Mouse (Mus musculus) frontal cortex, adult (tissue): Measurements from ENCODE around the gene Ankrd52.

Source experiments
- ATAC-seq: cut with Nextera tagmentation; 2 replicates; pipeline ENCODE4 v1.9.2; 2017; ENCODE audit warnings: mild to moderate bottlenecking, moderate library complexity, mixed read lengths; ENCODE audit not compliant: low TSS enrichment

Gene Ankrd52

GRCm38 (mm10) chr10:128401056-128401455 is 24.1 kb downstream of the Ankrd52 start, which contains the start of gene Slc39a5:
Gene Slc39a5 (minus strand): TSS chr10:128401229.
- ATAC-seq = no peak

DNA sequence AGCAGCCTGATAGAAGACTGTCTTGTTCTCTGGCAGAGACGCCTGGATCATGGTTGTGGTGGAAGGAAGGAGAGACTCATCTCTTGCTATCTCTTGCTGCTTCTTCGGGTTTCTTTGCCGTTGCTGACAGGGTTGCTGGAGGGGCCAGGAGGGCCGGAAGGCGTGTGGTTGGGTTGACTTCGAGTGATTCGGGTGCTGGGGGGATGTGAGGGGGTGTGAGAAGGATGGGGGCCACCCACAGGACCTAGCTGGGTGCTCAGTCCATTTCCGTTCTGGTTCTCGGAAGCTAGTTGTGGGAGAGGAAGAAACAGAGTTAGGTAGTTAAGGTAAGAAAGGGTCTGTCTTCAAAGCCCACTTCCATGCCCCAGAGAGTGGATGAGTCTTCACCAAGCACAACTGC is 24.7 kb downstream of the Ankrd52 start:
- ATAC-seq = no peak

GRCm38 (mm10) chr10:128403931-128404330 is 27.0 kb downstream of the Ankrd52 start:
- no peak for ATAC-seq

- no peak for ATAC-seq
These were observed 31.9 kb downstream of the Ankrd52 start for GRCm38 (mm10) chr10:128408591-128409535.

DNA sequence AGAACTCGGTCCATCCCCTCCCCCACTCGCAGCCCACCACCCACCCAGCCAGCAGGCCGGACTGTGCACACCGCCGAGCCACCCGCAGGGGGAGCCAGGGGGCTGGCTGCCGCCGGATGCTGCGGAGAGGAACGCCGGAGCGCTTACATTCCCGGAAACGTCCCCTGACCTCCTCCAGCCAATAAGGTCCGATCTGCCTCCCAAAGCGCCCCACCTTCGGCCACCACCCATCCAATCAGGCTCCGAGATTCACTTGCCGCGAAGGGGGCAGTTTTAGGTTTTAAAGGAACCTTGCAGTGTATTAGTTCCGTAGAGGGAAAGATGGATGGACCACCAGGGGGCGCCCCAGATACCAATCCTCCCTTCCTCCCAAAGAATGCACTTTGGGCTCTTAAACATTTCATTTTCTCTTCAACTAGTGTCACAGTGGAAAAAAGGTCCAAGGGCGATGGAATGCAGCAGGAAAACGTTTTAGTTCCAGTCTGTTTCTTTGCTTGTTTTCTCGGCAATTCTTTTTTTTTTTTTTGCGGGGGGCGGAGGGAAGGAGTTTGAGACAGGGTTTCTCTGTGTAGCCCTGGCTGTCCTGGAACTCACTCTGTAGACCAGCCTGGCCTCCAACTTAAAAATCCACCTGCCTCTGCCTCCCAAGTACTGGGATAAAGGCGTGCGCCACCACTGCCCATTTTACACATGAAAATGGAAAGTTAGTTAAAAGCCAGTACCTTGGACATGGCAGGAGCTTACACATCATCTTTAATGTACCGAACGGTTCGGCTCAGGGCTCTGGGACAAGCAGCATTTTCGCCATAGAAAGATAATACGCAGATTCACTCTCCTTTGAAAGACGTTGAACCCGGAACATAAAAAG is 33.0 kb downstream of the Ankrd52 start:
- peak; percentile 88 for ATAC-seq

GRCm38 (mm10) chr10:128410560-128410845 is 33.6 kb downstream of the Ankrd52 start:
- ATAC-seq = no peak

DNA sequence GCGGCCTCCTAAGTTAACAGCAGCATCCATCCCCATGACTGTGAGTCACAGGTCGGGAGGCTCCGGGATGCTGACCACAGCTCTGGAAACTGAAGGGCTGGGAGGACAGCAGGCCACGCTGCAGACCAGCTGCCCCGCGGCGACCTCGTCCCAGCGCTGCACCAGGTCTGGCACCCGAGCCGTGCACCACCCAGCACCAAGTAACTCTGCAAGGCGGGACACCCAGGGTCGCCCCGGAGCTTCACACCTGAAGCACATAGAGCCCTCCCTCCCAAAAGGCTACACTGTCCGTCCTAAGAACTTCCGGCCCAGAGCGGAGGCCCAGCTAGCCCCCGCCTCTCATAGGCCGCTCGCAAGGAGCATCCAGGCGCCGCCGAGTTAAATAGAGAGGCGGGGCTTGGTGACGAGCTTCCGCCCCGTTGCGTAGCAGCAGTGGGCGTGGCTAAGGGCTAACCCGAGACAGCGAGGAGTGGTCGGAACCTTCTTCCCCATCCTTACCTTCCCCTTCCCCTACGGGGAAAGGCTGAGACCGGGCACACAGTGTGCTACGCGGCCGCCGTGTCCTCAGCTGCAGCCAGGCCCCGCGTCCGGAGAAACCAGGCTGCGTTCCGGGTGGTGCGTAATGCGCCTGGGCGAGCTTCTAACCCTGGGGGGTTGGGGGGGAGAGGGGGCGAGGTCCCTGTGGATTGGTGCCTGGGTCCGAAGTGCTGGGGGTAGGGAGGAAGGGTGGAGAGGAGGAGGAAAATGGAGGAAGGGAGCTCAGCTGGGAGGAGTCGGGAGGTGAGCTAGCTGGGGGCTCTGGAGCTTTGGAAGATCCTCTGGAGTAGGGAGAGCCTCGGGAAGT is 34.5 kb downstream of the Ankrd52 start, which contains the start of the genes Nabp2 and Rnf41:
TSS of gene Nabp2 (minus strand) at position 282 of the 844 bp plus-strand sequence.
TSS of gene Rnf41 (plus strand) at position 447 of the 844 bp plus-strand sequence.
- peak; percentile 76 for ATAC-seq

- no peak for ATAC-seq
These were observed 35.1 kb downstream of the Ankrd52 start for GRCm38 (mm10) chr10:128412055-128412381.

GRCm38 (mm10) chr10:128412558-128412957 is 35.6 kb downstream of the Ankrd52 start:
- ATAC-seq = no peak

- ATAC-seq = no peak
These were observed 36.2 kb downstream of the Ankrd52 start for GRCm38 (mm10) chr10:128413076-128413475.

DNA sequence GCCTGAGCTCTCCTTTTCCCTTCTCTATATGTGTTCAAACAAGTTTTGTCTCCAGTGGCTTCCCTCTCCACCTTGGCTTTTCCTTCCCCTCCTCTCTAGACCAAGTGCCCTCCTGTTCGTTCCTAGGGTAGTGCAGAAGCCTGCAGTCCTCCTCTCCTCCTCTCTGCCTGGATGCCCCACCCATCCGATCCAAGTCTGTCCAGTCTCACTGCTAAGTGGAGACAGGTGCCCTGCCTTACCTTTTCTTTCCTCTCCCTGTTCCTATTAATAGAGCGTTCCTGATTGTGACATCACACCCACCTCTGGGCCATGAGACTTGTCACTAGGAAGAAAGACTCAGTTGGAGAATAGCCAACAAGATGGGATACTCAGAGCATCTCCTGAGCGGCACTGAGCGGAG is 37.9 kb downstream of the Ankrd52 start:
- no peak for ATAC-seq

GRCm38 (mm10) chr10:128422426-128422825 is 45.5 kb downstream of the Ankrd52 start:
- no peak for ATAC-seq

DNA sequence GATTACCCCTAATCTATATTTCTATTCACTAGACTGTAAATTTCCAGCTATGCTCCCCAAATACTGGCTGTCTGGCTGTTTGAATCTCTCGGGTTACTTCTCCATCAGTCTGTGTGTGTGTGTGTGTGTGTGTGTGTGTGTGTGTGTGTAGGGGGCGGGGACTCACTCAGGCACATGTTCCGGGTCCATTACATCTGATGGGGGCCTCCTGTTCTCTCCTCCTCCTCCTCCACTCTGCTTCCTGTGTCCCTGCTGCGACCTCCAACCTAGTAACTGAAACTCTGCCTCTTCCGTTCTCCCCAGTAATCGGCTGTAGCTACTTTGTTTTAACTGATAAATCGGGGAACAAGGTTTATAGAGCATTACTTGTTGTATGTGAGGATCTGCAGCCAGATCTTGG is 47.7 kb downstream of the Ankrd52 start:
- ATAC-seq = no peak

DNA sequence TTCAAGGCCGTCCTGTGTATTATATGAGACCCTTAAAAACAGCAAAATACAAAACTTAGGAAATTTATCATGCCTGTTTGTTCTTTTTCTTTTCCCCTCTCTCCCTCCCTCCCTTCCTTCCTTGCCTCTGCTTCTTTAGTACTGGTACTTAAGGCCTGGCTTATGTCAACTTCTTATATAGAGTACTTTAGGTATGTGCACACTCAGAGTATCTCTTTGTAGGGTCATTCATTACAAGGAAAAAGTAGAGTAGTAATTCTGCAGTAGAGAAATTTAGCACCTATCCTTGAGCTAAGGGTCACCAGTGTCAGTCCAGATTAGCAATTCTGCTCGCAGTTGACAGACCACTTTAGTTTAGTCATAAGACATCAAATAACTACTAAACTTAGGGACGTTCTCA is 48.3 kb downstream of the Ankrd52 start:
- ATAC-seq = no peak

DNA sequence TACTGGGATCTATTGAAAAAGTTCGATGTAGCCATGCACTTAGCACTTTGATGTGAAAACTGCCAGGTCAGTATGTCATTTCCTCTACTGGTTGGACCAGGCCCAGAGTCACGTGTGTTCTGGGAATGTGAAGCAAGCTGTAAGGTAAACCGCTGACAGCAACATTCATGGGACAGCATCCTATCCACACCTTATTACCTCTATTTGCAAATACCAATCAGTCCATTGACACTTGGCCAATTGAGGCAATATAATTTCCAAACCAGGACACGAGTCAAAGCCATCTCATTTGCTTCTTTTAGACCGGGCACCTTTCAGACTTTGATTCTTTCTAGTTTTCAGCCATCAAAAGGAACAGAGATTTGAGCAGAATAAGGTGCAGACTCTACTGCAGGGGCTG is 52.1 kb downstream of the Ankrd52 start:
- ATAC-seq = no peak

GRCm38 (mm10) chr10:128429454-128429853 is 52.5 kb downstream of the Ankrd52 start:
- ATAC-seq = no peak

GRCm38 (mm10) chr10:128433417-128433816 is 56.5 kb downstream of the Ankrd52 start:
- ATAC-seq = no peak

- ATAC-seq = no peak
These were observed 57.8 kb downstream of the Ankrd52 start for GRCm38 (mm10) chr10:128434681-128435080.

- ATAC-seq = no peak
These were observed 58.4 kb downstream of the Ankrd52 start for GRCm38 (mm10) chr10:128435186-128435823.

DNA sequence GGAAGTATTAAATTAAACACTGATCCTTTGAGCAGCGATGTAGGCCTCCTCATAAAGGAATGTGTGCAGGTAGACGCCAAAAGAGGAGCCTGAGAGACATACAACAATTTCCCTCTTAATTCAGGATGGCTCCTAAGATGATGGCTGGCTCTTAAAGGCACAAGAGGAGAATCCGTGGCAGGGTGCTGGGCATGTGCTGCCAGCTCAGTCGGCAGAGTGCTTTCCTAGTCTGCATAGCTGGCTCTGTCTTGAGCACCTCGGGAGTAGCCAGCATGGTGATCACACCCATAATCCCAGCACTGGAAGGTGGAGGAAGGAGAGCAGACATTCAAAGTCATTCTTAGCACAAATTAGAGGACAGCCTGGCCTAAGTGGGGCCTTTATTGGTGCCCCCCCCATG is 59.0 kb downstream of the Ankrd52 start:
- ATAC-seq = no peak

- no peak for ATAC-seq
These were observed 59.5 kb downstream of the Ankrd52 start for GRCm38 (mm10) chr10:128436376-128436775.
